Mouse (Mus musculus): ENCODE data around the gene Fhdc1.
A peak's percentile ranks its signal among the peaks of the same experiment; 100 is the strongest.

The Fhdc1 gene

DNA sequence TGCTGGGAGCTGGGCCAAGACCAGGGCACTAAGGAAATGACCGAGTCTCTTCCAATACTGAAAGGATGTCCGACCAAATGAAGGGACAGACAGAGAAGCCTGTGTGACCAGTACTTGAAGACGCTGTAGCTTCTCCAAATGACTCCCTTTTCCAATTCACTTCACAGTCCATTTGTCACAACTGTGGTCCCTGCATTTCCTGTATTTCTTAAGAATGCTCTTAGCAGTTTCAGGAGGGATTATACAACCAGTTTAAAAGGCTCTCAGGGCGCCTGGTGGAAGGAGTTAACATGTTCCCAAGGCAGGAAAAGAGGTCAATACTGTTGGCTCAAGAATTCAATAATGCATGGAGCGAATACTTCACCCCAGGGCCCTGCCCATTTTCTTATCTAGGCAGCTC is 7.3 kb downstream of the Fhdc1 start:
- DNase-seq, result no peak

DNA sequence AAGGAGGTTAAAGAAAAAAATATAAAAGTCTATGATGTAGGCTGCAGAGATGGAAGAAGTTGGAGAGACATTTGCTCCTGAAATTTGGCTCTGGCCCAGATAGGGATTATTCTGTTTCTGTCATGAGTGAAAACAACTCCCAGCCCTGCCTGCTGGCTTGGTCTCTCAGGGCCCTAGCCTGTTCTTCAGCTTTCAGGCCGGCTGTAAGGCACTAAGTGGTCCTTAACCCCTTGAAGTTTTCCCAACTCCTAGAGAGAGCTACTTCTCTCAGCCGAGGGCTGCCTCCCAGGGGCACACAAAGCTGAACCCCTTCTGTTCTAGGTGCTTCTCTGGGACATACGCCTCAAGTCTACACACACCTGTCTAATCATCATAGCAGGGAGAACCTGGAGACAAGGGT is 7.7 kb downstream of the Fhdc1 start:
- peak in 1 of 2 experiments; percentile 40 for DNase-seq

DNA sequence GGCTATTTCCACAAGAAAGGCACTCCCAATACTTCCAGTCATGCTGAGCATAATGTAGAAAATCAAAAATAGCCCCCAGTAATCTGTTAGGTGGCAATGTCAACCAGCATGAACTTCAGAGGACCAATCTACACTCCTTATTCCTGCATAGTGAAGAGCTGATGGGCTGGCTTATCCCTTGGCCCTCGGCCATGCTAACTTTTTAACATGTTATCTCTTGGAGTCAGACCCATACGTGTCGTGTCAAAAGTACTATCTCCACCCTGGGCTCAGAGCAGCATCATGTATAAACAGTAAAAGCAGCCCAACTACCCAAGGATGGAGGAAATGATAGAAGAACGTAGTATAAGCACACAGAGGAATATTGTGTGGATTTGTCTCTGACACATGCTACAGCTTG is 9.1 kb downstream of the Fhdc1 start:
- DNase-seq, result no peak

DNA sequence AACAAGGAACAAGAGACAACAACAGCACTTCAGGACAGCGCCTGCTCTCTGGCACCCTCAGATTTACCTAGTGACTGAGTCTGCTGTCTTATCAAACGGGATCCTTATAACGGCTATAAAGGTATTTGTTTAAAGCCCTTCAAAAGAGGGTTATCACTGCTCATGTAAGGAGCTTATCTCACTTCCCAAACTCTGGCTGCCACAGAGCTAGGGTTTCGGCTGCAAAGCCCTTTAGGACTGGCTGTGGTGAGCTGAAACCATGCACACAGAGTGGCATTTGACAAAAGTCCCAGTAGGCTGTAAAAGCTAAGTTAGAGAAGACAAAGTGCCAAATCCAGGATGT is 12.1 kb downstream of the Fhdc1 start:
- DNase-seq, result no peak

DNA sequence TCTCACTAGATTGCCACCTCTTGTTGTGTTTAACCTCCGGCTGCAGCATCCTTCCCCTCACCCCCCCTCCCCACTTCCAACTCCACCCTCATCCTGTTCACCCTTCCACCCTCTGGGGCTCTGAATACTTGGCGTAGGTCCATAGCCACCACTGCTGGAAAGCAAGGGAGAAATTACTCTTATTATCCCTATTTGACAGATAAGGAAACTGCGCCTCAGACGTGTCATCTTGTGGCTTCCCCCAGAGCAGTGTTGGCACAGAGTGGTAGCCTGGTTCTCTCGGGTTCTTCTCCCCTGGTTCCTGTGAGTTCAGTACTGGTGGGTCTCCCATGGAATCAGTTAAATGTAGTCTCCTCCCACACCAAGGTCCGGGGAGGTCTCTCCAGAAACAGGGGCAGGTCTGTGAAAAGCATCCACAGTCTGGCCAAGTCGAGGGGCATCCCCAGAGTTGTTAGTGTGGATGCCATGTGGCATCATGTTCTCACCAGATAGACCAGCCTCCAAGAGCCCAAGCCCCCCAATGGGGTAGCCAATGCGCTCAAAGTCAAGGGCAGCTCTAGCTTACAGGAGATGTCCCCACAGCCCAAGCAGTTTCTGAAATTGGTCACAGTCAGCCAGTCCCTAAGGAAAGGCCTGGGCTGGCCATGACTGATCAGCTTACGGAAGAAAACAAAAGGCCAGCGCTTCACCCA is 12.7 kb downstream of the Fhdc1 start:
- DNase-seq, result peak; percentile 39 to 58

DNA sequence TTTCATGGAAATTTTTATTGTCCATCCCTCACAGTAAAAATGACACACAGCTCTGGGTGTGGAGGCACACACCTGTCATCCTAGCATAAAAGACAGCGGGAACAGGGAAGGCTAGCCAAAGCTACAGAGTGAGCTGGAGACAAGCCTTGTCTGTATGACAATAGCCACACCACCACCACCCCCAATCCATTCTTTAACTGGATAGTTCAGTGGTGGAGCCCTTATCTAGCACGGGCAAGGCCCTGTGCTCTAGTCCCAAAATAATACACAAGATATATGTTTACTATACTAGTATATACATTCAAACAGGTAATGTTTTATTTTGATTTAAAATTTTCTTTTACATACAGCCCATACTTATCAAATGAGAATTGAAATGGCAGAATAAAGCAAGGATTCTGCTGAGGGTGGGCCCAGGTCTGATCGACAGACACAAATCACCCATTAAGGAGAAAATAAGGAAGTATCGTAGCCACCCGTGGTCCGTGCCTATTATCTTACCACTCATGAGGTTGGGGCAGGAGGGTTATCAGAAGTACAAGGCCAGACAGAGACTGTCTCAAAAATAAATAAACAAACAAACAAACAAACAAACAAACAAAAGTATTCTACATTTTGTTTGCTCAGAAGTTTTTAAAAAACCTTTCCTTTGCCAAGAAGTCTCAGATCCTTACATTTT is 14.3 kb downstream of the Fhdc1 start:
- no peak for DNase-seq

DNA sequence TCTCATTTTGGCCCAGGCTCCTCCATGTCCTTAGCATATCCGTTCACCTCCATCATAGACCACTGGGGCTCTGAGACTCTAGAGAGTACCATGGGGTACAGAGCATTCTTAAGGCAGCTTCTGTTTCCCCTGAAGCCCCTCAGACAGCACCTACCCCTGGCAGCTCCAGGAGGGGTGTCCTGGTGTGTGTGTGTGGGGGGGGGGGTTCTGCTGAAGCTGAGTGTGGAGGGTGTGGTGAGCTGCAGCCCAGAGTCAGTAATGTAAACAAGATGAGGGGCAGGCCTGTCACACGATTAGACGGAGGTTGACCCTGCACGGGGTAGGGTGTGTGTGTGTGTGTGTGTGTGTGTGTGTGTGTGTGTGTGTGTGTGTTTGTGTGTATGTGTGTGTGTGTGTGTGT is 18.5 kb downstream of the Fhdc1 start:
- DNase-seq, result no peak

DNA sequence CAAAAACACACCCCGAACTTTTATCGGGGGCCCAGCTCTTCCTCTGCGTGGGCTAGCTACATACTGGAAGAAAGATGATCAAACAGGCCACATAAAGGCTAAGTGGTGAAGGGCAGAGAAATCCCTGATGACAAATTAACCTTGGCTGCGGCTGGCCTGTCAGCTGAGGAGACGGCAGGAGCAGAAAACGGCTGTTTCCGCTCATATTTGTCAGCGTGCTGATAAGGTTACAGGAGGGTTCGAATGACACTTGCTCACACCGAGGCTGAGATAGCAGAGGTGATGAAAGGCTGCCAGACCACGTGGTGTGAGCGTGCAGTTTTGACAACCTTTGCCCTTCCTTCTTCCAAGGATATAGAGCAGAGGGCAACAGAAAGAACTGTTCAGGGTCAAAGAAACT is 19.3 kb downstream of the Fhdc1 start:
- no peak for DNase-seq

DNA sequence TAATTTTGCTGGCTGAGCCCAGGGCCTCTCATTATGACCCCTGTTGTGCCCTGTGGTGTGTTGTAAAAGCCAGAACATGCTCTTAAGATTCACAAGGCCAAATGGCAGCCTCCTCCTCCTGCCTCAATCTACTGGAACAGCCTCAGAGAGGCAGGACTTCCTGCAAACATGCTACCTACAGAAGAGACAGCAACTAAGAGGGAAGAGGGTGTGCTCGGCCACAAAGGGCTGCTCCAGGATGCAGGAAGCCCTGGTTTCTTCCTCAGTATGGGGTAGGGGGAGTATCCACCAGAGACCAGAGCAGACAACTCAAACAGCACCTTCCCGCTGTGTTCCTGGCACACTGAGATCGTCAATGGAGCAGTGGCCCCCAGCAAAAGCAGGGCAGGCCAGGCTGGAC is 19.7 kb downstream of the Fhdc1 start:
- DNase-seq, result no peak

DNA sequence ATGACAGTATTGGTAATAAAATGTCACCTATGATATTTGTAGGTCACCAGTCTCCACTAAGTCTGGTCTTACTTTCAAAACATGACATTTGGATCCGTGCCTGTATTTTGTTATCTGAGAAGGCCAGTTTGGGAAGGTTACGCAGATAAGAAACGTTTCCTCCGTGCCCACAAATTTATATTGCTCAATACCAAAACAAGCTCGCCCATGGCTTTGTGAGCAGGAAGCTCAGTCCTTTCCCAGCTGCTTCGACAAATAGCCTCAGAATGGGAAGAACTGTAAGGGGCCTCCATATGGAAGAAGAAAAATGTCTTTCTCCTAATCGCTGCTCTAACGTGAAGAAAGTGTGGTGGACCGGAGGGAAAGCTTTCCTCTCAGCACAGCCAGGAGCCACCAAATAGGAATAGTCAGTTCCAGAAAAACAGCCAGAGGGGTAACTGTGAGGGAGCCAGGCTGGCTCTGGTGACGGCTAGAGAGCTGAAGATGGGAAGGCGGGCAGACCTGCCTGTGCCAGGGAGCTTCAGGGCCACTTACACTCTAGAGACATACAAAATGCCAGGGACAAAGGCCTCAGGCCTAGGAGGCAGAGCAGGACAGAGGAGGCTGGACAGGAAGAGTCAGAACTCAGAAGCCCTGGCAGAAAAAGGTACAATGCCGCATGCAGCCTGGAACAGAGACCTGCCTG is 24.4 kb downstream of the Fhdc1 start:
- DNase-seq, result no peak

DNA sequence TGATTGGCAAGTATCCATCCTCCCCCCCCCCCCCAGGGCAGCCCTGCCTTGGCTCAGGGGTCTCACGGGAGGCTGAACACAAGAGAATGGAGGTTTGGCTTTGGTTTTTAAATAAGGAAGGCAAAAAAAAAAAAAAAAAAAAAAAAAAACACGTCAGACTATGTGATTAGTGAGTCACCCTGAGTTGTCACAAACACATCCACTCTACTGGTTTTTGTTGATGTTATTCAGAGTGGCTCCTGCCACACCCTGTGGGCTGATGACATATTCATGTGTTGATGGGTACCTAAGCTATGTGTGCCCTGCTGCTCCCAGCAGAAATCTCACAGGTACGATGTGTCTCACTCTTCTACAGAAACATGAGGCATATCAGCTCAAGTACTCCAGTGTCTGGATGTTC is 29.6 kb downstream of the Fhdc1 start:
- no peak for DNase-seq

DNA sequence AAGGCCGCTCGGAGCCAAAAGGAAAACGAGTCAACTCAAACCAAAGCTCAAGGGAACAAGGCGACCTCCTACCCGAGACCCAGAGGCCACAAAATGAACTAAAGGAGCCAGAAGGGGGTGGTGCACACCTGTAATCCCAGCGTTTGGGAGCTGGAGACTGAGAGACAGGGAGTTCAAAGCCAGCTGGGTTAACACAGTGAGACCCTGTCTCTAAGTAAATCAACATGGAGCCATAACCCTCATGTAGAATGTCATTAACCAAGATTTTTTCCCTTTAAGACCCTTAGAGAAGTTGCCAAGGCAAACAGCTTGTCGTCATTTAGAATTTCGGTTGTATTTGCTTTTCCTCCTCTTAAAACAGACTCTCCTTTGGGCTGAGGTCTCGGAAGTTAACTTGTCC is 31.2 kb downstream of the Fhdc1 start:
- no peak for DNase-seq

DNA sequence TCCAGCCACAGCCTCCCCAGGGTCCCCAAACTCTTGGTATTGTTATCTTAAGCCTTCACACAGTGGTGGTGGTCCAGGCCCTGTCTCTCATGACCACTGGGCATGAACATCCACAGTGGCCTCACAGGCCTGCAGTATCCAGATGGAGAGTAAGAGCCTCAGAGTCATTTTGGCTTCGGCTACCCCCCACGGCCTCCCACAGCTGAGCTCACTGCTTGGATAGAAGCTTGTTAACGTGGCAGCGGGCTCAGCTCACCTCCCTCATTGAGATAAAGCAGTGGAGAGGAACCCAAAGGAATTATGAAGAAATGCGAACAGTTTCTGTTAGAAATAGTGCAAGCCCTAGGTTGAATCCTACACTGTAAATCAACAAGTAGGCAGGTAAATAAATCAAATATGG is 32.4 kb downstream of the Fhdc1 start:
- DNase-seq, result no peak

DNA sequence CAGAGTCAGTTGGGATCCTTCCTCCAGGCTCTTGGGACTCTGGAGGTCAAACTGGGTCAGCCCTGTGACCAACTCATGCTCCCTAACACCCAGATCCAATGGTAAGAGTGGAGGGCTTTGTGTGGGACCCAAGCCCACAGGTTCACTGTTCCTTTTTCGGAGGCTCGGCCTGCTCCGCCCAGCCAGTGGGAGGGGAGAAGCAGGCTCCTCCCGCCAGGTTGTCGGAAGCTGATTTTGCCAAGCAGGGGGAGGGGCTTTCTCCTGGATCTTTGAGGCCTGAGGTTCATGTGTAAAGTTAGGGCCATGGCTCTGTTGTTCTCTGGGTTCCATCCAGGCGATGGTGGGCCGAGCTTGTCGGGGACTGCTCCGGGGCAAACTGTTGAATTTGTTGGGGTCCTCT is 34.4 kb downstream of the Fhdc1 start:
- DNase-seq, result no peak

DNA sequence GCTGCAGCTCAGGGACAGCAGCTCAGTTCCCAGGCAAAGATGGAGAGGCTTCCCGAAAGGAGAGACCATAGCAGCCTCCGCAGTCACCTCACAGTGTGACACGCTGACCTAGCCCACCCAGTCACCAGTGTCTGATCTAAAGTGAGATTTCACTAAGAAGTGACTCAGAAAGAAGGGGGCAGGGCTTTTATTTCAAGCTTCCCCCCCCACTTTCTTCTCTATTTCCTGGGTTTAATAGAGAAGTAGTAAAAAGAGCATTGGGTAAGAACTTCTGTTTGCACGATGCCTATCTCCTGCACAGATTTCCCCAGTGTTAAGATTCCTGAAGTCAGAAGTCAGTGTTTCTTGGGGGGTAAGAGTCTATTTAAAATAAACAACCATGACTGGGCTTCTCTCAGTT is 37.3 kb downstream of the Fhdc1 start:
- no peak for DNase-seq

DNA sequence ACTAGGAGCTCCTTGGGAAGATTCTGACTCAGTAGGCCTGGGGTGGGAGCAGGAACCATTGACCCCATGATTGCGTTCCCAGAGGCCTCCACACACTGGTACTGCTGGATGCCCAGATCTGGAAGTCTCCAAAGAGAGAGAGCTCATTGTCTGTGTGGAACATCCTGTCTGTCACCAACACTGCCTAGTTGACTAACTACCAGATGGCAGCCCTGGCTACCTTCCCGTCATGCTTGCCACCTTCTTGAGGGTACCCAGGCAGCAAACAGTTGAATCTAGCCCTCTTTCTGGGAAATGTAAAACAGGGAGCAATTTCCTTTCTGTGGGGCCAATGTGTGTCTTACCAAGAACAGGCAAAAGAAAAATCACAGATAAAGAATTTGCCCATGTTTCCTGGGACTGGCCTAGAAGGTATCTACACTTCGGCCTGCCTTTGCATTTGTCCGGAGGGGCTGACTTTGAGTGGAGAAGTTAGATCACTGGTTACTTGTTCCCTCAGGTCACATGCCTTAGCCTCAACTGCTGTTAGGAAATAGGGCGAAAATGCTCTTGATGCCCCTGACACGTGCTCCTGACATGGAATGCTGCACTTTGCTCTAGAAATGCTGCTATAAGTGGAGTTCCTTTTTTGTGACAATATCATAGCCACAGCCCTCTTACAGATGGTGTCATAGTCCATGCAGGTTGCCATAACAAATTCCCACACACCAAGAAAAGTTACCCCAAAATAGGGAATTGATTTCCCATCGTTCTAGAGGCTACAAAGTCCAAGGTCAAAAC is 40.6 kb downstream of the Fhdc1 start:
- no peak for DNase-seq

DNA sequence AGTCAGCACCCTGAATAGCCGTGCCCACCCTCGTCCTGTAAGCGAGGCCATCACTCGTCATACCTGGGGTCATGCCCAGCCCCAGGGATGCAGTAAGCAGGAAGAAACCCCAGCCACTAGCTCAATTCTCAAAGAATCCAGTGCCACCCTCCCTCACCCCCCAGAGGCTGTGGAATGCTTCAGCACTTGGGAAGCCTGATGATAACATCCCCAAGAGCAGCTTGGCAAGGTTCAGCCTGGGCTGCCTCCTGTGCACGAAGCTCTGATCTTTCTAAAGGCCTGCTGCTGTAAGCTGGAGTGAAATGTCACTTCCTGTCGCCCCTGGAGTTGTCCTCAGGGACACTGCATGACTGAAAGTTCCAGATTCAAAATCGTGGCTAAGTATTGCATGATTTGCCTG is 41.4 kb downstream of the Fhdc1 start:
- DNase-seq, result no peak

DNA sequence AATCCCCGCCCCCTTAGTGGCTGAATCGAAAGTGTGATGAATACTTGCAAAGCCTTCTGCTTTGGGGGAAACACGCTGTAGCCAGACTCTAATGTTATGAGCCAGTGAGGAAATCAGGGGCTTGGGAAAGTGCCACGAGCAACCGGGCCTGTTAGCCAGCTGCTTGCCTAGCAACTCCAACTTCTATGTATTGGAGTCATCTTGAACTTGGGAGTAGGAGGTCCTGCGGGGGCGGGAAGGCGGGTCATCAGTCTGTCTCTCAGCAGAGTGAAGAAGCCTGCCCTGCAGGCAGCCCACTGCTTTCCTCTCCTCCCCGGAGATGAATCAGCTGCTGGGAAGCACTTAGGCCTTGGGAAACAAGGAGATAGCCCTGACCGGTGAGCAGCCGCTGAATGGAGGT is 42.1 kb downstream of the Fhdc1 start:
- DNase-seq, result peak; percentile 50 to 68

DNA sequence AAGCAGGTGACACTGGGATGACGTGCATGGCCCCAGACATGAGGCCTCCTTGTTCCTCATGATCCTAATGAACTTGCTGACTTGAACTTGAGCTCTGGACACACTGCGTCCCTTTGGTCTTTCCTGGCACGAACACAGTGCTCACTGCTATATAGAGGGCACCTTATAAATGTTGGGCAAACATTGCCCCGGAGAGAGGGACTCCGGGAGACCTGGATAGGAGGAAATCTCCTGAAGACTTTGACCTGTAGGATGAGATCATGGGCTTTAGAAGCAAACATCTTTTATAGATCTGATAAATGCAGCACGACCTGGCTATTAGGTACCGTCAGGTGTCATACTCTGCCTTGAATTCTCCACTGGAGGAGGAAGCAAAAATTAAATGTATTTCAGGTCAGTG is 43.3 kb downstream of the Fhdc1 start:
- DNase-seq, result no peak

DNA sequence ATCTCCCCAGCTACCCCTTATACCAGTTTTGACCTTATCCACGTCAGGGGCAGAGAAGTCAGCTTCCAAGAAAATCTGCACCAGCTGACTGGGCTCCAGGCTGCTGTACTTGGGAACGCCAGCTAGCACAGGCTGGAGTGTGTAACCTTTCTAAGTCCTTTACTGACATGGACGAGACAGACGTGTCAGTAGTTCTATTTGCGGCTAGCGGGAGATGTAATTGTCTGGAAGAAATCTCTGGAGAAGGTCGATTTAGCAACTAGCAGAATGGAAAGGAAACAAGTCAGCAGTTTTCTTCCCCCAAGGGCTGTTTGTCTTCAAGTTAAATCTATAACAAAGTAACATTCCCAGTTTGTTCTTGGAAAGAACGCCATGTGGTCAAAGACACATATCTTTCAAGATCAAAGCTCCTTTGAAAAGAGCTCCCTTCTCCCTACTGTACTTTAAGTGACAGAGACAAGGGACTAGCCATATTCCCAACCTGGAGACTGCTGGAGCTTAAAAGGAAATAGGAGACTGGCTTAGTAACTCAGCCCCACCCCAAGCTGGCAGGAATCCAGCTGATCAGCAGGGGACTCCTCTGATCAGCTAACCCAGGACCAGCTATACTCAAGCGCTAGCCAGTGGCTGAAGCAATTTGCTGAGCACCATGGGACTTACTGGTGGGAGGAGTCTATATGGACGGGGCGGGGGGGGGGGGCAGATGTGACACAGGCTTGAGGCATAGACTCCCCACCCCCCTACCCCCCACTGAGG is 44.8 kb downstream of the Fhdc1 start:
- DNase-seq, result peak; percentile 54 to 70

DNA sequence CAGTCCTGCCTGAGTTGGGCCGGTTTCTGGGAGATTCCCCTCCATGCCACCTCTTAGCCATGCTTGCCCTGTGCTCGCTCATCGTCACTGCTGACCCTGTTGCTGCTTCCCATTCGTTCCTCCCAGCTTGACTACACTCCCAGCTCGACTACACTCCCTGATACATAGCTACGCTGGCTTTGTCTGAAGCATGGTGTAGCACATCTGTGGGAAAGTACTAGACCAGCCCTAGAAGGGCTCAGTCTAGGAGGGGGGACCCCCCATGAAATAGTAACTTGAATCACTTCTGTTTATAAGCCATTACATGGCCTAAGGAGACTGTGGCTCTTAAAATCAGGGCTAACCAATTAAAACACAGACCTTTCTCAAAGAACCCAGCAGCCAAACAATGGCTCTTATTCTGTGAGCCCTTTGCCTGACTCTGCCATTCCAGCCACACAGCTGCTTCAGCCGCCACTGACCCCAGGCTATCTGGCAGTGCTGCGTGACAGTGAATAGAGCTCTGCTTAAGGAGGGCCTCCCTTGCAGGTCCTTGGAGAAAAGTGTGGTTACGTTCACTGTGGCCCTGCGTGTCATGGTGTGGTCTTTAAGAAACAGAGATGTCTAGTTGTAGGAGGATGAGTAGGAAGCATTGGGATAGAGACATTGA is 47.3 kb downstream of the Fhdc1 start:
- no peak for DNase-seq

DNA sequence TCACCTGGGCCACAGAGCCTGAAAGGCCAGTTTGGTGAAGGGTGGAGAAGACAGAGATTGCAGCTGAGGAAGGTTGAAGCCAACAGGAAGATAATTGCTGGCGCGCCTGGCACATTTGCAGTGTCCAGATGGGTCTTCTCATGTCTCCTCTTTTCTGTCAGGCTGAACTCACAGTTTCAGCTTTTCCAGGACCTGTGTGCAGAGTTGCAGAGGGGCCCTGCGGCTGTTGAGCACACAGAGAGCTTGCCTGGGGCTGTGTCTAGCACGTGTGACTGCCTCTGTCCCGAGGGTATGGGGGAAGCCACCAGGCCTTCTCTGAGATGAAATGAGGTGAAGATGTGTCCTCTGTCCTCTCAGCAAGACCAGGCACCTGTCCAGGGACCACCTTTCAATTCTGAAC is 49.0 kb downstream of the Fhdc1 start:
- DNase-seq, result peak in 1 of 2 experiments; percentile 56
